Mouse (Mus musculus): ENCODE measurements around the gene Zc3h12c.

Zc3h12c gene

DNA sequence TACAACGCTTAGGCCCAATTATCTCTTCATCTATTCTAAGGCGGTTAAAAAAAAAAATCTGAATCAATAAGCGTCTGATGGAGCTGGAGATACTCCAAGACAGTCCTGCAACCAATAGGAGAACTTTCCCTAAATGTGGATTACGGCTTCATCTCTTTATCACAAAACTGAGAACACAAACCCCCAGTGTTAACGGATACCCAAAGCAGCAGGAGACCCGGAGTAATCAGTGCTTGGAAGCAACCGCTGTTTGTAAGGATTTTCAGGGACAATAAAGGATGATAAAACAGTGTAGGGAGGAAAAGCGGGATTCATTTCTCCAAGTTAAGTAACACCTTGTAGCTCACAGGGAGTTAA is 888 bp downstream of the Zc3h12c start:
- DNase-seq (ENCODE audit: extremely low spot score, low read depth, low spot score) = no peak

GRCm38 (mm10) chr9:52167084-52167483 is 1.3 kb downstream of the Zc3h12c start:
- no peak for DNase-seq (ENCODE audit: extremely low spot score, low read depth, low spot score)

DNA sequence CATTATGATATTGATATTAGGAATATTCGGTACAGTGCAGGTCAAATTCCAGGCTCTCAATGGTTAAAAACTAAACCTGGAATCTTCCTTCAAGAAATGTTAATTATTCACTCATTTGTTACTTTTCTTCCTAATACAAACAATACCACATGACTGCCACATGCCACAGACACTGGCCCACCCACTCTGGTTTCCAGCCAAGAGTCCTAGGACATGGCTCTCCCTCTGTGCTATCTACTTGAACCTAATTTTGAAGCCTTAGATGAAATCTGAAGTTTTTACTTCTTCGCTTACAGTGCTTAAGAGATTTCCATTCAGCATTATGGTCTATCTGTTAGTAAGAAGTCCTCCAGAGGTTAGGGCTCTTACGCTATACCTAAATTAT is 2.7 kb downstream of the Zc3h12c start:
- no peak for DNase-seq (ENCODE audit: extremely low spot score, low read depth, low spot score)

DNA sequence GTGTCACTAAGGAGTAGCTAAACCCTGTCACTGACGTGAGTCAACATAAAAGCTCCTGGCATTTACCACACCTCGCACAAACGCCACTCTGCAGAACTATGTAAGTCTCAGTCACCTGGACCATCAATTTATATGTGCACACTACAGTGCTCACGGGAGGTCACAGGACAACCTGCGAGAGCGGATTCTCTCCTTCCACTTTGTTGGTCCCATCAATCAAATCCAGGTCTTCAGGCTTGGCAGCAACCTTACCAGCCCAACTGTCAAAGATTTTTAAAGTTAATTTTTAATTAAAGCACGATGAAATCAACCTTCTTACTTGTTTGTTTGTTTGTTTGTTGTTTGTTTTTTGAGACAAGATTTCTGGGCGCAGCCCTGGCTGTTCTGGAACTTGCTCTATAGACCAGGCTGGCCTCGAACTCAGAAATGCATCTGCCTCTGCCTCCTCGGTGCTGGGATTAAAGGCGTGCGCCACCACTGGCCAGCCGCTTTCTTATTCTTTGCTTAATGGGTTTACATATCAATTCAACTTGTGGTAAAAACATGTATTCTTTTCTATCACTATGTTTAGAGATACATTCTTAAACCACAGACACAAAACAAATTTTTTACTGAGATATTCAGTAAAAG is 3.2 kb downstream of the Zc3h12c start:
- DNase-seq (ENCODE audit: extremely low spot score, low read depth, low spot score) = no peak

- no peak for DNase-seq (ENCODE audit: extremely low spot score, low read depth, low spot score)
Observed at GRCm38 (mm10) chr9:52160512-52160911, 7.9 kb downstream of the Zc3h12c start.

DNA sequence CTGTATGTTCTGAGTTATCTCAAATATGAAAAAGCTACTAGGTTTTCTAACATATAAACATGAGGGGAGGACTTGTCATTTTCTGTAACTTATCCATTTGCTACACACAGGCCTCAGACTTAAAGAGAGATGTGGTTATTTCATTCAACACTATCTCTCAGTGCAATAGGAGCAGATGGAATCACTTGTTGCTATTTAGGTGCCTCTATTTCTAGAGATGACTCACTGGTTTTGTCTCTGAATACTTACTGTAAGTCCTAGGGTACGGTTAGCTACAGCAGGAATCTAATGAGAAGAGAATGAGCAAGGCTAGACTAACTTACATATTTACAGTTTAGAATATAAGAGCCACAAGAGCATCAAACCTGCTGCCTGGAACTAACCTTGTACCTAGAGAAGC is 9.8 kb downstream of the Zc3h12c start:
- DNase-seq (ENCODE audit: extremely low spot score, low read depth, low spot score) = no peak

DNA sequence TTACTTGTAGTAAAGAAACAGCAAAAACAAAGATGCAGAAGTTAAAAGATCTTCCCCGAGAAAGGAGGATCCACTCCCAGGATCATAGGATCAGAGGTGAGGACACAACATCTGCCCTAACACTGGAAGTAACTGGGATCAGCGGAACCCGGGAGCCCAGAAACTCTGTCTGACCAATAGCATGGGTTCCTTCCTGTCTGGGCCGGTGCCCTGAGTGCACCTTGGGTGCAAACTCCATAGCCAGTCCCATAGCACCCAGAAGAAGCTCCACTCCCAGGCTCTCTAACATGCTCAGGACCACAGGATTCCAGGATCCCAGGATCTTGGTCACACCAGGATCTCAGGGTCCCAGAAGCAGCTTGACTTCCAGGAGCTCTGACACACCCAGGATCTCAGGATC is 13.0 kb downstream of the Zc3h12c start:
- DNase-seq (ENCODE audit: extremely low spot score, low read depth, low spot score) = no peak

GRCm38 (mm10) chr9:52154253-52154652 is 14.1 kb downstream of the Zc3h12c start:
- DNase-seq (ENCODE audit: extremely low spot score, low read depth, low spot score) = no peak

- no peak for DNase-seq (ENCODE audit: extremely low spot score, low read depth, low spot score)
Observed at GRCm38 (mm10) chr9:52152076-52152826, 16.1 kb downstream of the Zc3h12c start.

DNA sequence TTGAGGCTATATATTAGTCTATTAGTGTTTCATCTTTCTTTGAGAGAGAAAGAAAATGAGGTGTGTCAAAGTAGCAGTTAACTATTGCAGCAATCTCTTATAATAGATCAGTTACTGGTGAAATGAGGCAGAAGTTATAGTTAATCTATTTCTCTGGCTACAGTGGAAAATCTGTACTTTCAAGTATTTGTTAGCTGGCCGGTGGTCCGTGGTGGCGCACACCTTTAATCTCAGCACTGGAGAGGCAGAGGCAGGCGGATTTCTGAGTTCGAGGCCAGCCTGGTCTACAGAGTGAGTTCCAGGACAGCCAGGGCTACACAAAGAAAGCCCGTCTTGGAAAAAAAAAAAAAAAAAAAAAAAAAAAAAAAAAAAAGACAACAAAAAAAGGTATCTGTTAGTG is 18.6 kb downstream of the Zc3h12c start:
- DNase-seq (ENCODE audit: extremely low spot score, low read depth, low spot score) = no peak

GRCm38 (mm10) chr9:52149286-52149685 is 19.1 kb downstream of the Zc3h12c start:
- no peak for DNase-seq (ENCODE audit: extremely low spot score, low read depth, low spot score)

DNA sequence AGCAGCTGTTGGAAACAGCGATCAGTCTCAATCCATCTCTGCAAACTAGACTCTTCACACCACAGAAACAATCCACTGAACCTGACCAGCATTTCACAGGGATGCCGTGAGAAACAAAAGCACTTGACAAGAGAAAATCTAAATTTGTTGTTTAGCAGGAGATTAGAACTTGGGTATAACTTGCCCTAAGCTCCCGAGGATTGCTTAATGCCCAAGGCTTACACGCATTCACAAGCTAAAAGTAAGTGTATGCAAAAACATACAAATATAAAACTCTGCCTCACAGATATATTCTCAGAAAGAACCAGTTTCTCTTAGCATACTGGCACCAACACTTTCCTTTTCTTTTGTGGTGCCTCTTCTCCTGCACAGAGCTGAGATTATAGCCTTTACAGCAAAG is 19.5 kb downstream of the Zc3h12c start:
- DNase-seq (ENCODE audit: extremely low spot score, low read depth, low spot score) = no peak

DNA sequence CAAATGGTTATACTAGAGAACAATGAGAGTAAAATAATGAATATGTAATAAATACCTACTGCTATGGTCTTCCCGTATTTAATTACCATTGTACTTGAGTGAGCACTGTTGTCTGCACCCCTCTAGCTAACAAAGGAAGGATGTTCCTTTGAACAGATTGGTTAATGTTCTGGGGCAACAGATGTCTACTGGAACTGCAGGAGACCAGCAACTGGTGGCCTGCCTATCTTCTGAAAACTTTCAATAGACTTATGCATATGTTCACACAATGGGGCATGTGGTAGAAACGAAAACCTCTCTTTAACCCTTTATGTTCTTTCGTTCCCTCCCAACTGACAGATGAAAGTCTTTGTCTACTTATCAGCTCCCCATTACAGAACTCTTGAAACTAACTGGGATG is 20.1 kb downstream of the Zc3h12c start:
- DNase-seq (ENCODE audit: extremely low spot score, low read depth, low spot score) = no peak

DNA sequence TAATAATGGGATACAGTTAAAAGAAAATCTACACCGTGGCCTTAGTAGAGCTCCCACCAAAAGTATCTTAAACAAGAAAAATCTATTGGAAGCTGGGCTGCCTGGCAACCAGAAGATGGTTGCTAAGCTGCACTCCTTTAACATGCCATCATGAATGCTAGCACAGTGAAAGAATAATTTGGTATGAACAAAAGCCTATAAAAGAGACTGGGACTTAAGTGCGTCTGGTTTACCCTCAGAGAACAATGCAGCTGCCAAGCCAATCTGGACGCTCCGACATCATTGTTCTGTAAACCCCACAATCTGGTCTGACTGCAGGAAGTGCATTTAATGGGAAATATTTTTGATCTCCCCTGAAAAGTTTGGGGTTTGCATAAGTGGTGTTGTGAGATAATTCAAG is 22.1 kb downstream of the Zc3h12c start:
- no peak for DNase-seq (ENCODE audit: extremely low spot score, low read depth, low spot score)

DNA sequence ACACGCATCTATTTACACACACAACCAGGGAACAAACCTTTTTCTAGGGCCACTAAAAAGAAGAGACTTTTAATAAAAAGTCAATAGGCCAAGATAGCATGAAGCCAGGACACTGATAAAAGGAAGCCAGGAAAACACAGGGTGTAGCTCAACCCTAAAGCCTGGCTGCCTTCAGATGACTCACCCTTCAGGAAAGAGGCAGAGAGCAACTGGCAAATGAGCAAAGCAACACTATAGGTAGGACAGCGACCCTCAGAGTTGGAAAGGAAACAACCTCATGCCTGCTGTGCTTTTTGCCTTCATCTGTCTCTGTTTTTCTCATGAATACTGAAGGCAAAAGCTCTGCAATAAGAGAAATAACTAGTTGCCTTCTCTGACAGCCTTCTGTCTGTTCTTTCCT is 35.6 kb downstream of the Zc3h12c start:
- DNase-seq (ENCODE audit: extremely low spot score, low read depth, low spot score) = no peak

DNA sequence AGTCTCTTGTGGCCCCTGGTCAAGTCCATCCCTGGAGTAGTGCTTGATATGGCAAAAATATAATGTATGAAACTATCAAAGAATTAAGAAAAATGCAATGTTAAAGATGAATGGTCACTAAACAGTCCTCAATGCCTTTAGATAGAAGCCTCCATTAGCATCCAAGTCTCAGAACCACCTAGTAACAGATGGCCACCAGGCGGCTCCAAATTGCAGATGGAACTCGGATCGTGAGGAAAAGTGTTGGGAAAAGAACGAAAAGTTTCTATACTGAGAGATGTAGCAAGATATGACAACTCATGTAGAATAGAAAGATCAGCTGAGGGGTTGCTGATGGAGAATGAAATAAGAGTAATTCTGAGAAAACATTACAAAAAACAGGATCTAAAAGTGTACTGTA is 38.0 kb downstream of the Zc3h12c start:
- DNase-seq (ENCODE audit: extremely low spot score, low read depth, low spot score) = no peak

DNA sequence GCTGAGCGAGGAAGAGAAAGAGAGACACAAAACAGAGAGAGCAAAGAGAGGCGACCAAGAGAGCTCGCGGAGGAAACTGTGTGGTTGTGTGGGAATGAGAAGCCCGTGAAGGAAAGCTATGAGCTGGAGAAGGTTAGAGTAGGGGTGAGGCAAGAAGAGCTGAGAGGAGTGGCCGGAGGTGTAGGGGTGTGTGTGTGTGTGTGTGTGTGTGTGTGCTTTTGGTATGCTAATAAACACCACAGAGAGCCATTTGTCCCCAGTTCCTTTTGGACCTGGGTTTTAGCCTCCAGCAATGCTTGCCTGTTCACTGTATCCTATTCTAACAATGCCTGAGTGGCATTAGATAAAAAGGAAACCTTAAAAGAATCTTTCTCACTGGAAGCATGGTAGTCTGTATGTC is 43.1 kb downstream of the Zc3h12c start:
- no peak for DNase-seq (ENCODE audit: extremely low spot score, low read depth, low spot score)

GRCm38 (mm10) chr9:52119212-52119611 is 49.2 kb downstream of the Zc3h12c start:
- DNase-seq (ENCODE audit: extremely low spot score, low read depth, low spot score) = no peak

- no peak for DNase-seq (ENCODE audit: extremely low spot score, low read depth, low spot score)
Observed at GRCm38 (mm10) chr9:52113091-52113490, 55.3 kb downstream of the Zc3h12c start.

GRCm38 (mm10) chr9:52110738-52111137 is 57.6 kb downstream of the Zc3h12c start:
- DNase-seq (ENCODE audit: extremely low spot score, low read depth, low spot score) = no peak

DNA sequence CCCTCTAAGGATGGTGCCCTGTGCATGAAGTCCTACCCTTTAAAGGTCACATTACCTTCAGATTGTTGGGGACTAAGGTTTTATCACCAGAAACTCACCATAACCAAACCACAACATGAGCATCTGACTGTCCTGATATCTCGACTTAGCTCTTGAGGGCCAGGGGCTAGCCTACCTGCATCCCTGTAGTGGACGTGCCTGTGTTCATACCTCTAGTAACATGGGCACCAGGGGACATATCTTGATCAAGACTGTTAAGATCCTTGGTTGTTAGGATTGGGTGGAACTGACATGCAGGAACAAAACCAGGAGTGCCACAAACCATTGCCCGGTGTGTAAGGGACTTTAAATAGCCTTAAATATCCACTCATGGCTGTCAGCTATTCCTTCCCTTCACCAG is 61.2 kb downstream of the Zc3h12c start:
- DNase-seq (ENCODE audit: extremely low spot score, low read depth, low spot score) = no peak

DNA sequence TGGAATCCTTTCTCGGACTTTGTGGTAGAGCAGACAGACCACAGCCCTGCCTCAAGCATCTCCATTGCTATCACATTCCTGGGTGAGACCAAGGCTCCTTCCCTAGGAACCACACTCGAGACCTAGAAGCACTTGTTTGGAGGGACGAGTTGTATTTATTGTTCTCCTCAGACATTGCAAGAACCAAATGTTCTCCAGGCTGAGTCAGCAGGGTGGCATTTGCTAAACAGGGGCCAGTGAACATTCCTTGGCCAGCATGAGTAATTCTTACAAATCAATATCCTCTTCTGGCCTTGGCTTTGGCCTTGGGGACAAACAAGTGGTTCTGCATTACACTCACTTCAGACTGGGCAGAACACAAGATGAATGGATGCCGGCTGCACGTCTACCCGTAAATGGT is 62.9 kb downstream of the Zc3h12c start:
- DNase-seq (ENCODE audit: extremely low spot score, low read depth, low spot score) = no peak

DNA sequence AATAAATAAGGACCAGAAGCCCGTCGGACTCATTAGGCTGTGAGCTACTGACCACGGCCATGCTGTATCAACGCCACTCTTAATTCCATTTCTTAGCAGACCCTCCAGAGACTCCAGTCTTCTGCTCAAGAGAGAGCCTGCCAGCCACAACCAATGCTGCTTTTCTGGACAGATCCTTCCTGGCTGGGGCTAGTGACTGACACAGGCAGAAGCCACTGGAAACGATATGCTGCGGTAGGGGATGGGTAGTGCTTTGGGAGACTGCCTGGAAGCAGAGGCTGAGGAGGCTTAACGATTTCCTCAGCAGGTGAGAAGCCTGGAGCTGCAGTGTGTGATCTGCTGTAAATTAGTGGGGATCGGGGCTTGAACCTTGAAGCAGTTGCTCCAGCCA is 64.2 kb downstream of the Zc3h12c start:
- DNase-seq (ENCODE audit: extremely low spot score, low read depth, low spot score) = no peak

Data from hindlimb bud, embryonic 11.5 days (tissue).